8 mouse cellular contexts compared by ENCODE assay signal in genomic region chr5:137741023-137741931, GRCm38 (mm10). TPM values are rescaled to one million over a fixed set of nuclear protein-coding genes. Genes with fewer than 3 reads are reported as not detected.
DNase-seq lines count a peak whose midpoint lies in the region; ATAC-seq and TF ChIP-seq lines count a peak whose summit lies in the region.

TSS of gene Nyap1 (minus strand) at chr5:137741607.

- H3K36me3 ChIP-seq in hindbrain, embryonic 11.5 days (ENCODE audit: control insufficient read depth, insufficient read depth, low read length) = no peaks in the 10 kb centered on the region

- no peaks in the 10 kb centered on the region for H3K27me3 ChIP-seq in cerebellum, adult 2 months (ENCODE audit: control insufficient read depth, insufficient read depth, low read length)
- H3K27me3 ChIP-seq in hindbrain, embryonic 11.5 days (ENCODE audit: control insufficient read depth, insufficient read depth, low read length) = no peaks in the 10 kb centered on the region

- peak; percentile 79 for TF ChIP-seq CTCF in cerebellum, adult 2 months (IDR thresholded peaks at IDR 0.05; ENCODE audit: borderline replicate concordance, insufficient read depth, low read depth, low read length)

- peak; percentile 91 for DNase-seq in Muller cell, postnatal 12 days (ENCODE audit: inconsistent ontology term)
- peak; percentile 80 to 92 for DNase-seq in cerebellum, adult 2 months
- DNase-seq in forelimb bud, embryonic 11.5 days (ENCODE audit: low read depth, low spot score) = peak; percentile 59
- peak; percentile 92 for DNase-seq in hindbrain, embryonic 11.5 days (ENCODE audit: low spot score)
- DNase-seq in layer of hippocampus, postnatal 36 days = peak; percentile 86
- peak; percentile 72 for DNase-seq in lung, postnatal 36 days
- DNase-seq in retina, postnatal 1 day = peak; percentile 89
- peak; percentile 62 to 81 for DNase-seq in urinary bladder, adult 18-20 months (ENCODE audit: low spot score in 2 of 2)

- H3K4me1 ChIP-seq in cerebellum, adult 2 months (ENCODE audit: control insufficient read depth, insufficient read depth, low read length) = peaks cover 13% of the 10 kb centered on the region
- H3K4me1 ChIP-seq in hindbrain, embryonic 11.5 days (replicated peaks; ENCODE audit: control insufficient read depth, insufficient read depth, low read length) = peaks cover 12% of the 10 kb centered on the region

- 2% methylated on average over 69 of the region's 71 CpGs for WGBS in cerebellum, adult 2 months
- WGBS in hindbrain, embryonic 11.5 days = under 1% methylated on average over 57 of the region's 71 CpGs

- ATAC-seq in hindbrain, embryonic 11.5 days (ENCODE audit: low FRiP score) = peak; percentile 87

- peak within 1 kb of the TSS; percentile 92 for H3K4me2 ChIP-seq in hindbrain, embryonic 11.5 days (replicated peaks; ENCODE audit: low read depth, low read length)

- H3K9ac ChIP-seq in hindbrain, embryonic 11.5 days (ENCODE audit: low read depth, low read length) = peak within 1 kb of the TSS; percentile 68

- no peaks in the 10 kb centered on the region for H3K9me3 ChIP-seq in hindbrain, embryonic 11.5 days (ENCODE audit: control insufficient read depth, low read length)

- H3K27ac ChIP-seq in cerebellum, adult 2 months (ENCODE audit: insufficient read depth, low read length) = peak within 1 kb of the TSS; percentile 58
- H3K27ac ChIP-seq in hindbrain, embryonic 11.5 days (ENCODE audit: low read depth, low read length) = peak within 1 kb of the TSS; percentile 48; the same call in 1 of the 2 replicates

- peak within 1 kb of the TSS; percentile 66 for H3K4me3 ChIP-seq in cerebellum, adult 2 months (replicated peaks; ENCODE audit: insufficient read depth, low read depth, low read length)
- H3K4me3 ChIP-seq in hindbrain, embryonic 11.5 days (ENCODE audit: low read depth, low read length) = peak within 1 kb of the TSS; percentile 62

- TF ChIP-seq POLR2A in cerebellum, adult 2 months (IDR thresholded peaks at IDR 0.05; ENCODE audit: borderline replicate concordance, insufficient read depth, low read length) = peak; percentile 62

RNA-seq across cellular contexts. Expression of gene Nyap1, which starts in this region (rescaled TPM):
- 59.1 and 60.7 TPM in 2 replicates for polyA plus RNA-seq in cerebellum, adult 2 months (2012; rRNA removed)
- 2.9 and 5.3 TPM in 2 replicates for polyA plus RNA-seq in hindbrain, embryonic 11.5 days (2014; fragmentation: Nextera tagmentation; extraction: Ambion mirVana)
- 10 to 100 TPM; 65.4 to 66.3 TPM for total RNA-seq in layer of hippocampus, postnatal 36 days (2021)

Comparison
In these comparisons a context has a peak if more than half of its experiments do, and no peak if none do; other contexts are left out.
1. Peak in every context shown above with its lines: DNase-seq, ATAC-seq, H3K4me3 ChIP-seq and H3K27ac ChIP-seq.